Mouse (Mus musculus): Measurements from ENCODE around the gene Ldlrad3.

The Ldlrad3 gene

GRCm38 (mm10) chr2:102142654-102143271 is 43.4 kb downstream of the Ldlrad3 start:
- DNase-seq = no peak

- DNase-seq = no peak
Measured at GRCm38 (mm10) chr2:102142197-102142623, 44.0 kb downstream of the Ldlrad3 start.

- DNase-seq = no peak
Measured at GRCm38 (mm10) chr2:102141199-102141598, 45.0 kb downstream of the Ldlrad3 start.

GRCm38 (mm10) chr2:102137922-102138321 is 48.3 kb downstream of the Ldlrad3 start:
- DNase-seq = no peak

- DNase-seq = no peak
Measured at GRCm38 (mm10) chr2:102136184-102136583, 50.0 kb downstream of the Ldlrad3 start.

- DNase-seq = peak; percentile 93
Measured at GRCm38 (mm10) chr2:102134510-102135262, 51.5 kb downstream of the Ldlrad3 start.

- DNase-seq = no peak
Measured at GRCm38 (mm10) chr2:102132945-102133558, 53.1 kb downstream of the Ldlrad3 start.

- DNase-seq = peak; percentile 83
Measured at GRCm38 (mm10) chr2:102130198-102130845, 55.9 kb downstream of the Ldlrad3 start.

- DNase-seq = no peak
Measured at GRCm38 (mm10) chr2:102129235-102129634, 57.0 kb downstream of the Ldlrad3 start.

- no peak for DNase-seq
Measured at GRCm38 (mm10) chr2:102128500-102129030, 57.6 kb downstream of the Ldlrad3 start.

GRCm38 (mm10) chr2:102127791-102128387 is 58.3 kb downstream of the Ldlrad3 start:
- no peak for DNase-seq

GRCm38 (mm10) chr2:102127221-102127620 is 59.0 kb downstream of the Ldlrad3 start:
- no peak for DNase-seq

GRCm38 (mm10) chr2:102126076-102126475 is 60.1 kb downstream of the Ldlrad3 start:
- no peak for DNase-seq

- no peak for DNase-seq
Measured at GRCm38 (mm10) chr2:102125042-102125441, 61.1 kb downstream of the Ldlrad3 start.

- DNase-seq = peak; percentile 47
Measured at GRCm38 (mm10) chr2:102122146-102122515, 64.1 kb downstream of the Ldlrad3 start.

GRCm38 (mm10) chr2:102121440-102122145 is 64.6 kb downstream of the Ldlrad3 start:
- peak; percentile 66 for DNase-seq

- DNase-seq = no peak
Measured at GRCm38 (mm10) chr2:102119751-102120505, 66.3 kb downstream of the Ldlrad3 start.

GRCm38 (mm10) chr2:102118988-102119460 is 67.2 kb downstream of the Ldlrad3 start:
- no peak for DNase-seq

- DNase-seq = peak; percentile 56
Measured at GRCm38 (mm10) chr2:102117402-102117760, 68.8 kb downstream of the Ldlrad3 start.

- DNase-seq = no peak
Measured at GRCm38 (mm10) chr2:102116521-102117401, 69.4 kb downstream of the Ldlrad3 start.

Data from cerebellum, adult 9-11 months (tissue).